Mouse (Mus musculus): ENCODE results near the gene Gnmt. TPM values are rescaled to one million over a fixed set of nuclear protein-coding genes. Genes with fewer than 3 reads are reported as not detected.
A peak's percentile ranks its signal among the peaks of the same experiment; 100 is the strongest.

Gnmt gene
- polyA plus RNA-seq, 2 experiments, result 18.3 to 31.2 TPM

DNA sequence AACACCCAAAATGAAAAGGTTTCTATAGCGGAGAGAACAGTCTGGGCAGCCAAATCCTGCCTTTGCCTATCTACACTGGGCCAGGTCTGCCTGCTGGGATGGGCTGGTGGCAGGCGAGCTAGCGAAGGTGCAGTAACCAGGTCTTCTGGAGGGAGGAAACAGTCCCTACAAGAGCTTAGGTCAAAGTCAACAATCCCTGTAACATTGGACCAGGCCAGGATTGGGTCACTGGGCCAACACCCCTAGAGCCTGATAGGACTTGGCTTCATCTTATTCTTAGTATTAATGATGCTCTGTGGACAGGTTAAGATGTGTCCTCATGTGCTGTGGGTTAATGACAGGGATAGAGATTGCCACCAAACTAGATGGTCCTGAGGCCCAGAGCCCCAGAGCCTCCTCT is 5.1 kb upstream of the Gnmt start:
- H3K9me3 ChIP-seq (ENCODE audit: control insufficient read depth, low read length), result no peaks in the 10 kb centered on the region
- H3K4me1 ChIP-seq (replicated peaks; ENCODE audit: control insufficient read depth in 2 of 2, insufficient read depth in 2 of 2, low read length in 1 of 2), result peaks cover 0 to 1% of the 10 kb centered on the region in 2 experiments; a peak in 2 of 4 replicates
- ATAC-seq (ENCODE audit: insufficient read depth) (no peak), DNase-seq (ENCODE audit: low read depth in 3 of 3, low spot score in 3 of 3) (no peak)
- TF ChIP-seq CTCF (IDR thresholded peaks at IDR 0.05; ENCODE audit: low read depth) (no peak), EP300 (IDR thresholded peaks at IDR 0.05; ENCODE audit: low read depth) (no peak)
- no peak overlapping the region for H3K27ac ChIP-seq
- H3K27me3 ChIP-seq (ENCODE audit: control insufficient read depth, insufficient read depth, low read length), result no peaks in the 10 kb centered on the region; the same call in 1 of the 2 replicates
- 70% methylated on average over 3 of the region's 3 CpGs for WGBS (ENCODE audit: insufficient replicate concordance)
- H3K9ac ChIP-seq (replicated peaks), result no peak overlapping the region
- H3K4me3 ChIP-seq (ENCODE audit: insufficient read depth in 1 of 2, low read depth in 2 of 2, low read length in 2 of 2), result no peak overlapping the region
- H3K4me2 ChIP-seq (ENCODE audit: low read depth), result no peak overlapping the region
- no peaks in the 10 kb centered on the region for H3K36me3 ChIP-seq (replicated peaks; ENCODE audit: control insufficient read depth, insufficient read depth, low read depth)

DNA sequence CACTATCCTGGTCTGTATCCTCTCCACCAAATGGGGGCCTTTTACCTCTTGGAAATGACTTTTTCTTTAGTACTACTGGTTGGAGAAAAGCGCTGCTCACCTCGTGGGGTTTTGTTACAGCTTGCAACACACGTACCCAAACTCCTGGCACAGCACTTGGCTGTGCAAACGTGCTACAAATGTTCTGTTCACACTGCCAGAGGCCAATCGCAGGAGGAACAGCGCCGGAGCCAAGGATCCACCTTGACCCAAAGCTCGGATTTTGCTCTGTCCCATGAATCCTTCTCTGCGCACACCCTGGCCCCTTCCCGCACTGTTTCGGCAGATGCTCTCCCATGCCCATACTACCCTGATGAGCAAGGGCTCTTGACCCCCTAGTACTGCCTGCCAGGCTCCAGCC is 472 bp downstream of the Gnmt start:
- Histone ChIP-seq H3K4me3 (ENCODE audit: insufficient read depth in 1 of 2, low read depth in 2 of 2, low read length in 2 of 2) (peak overlapping the region in 1 of 2 experiments; percentile 1; a peak in 2 of 4 replicates), H3K4me2 (ENCODE audit: low read depth) (peak overlapping the region; percentile 26), H3K4me1 (replicated peaks; ENCODE audit: control insufficient read depth in 2 of 2, insufficient read depth in 2 of 2, low read length in 1 of 2) (no peaks in the 10 kb centered on the region), H3K27ac (no peak overlapping the region), H3K9me3 (ENCODE audit: control insufficient read depth, low read length) (no peaks in the 10 kb centered on the region), H3K36me3 (replicated peaks; ENCODE audit: control insufficient read depth, insufficient read depth, low read depth) (peaks cover 2% of the 10 kb centered on the region; the same call in 1 of the 2 replicates), H3K27me3 (ENCODE audit: control insufficient read depth, insufficient read depth, low read length) (no peaks in the 10 kb centered on the region; the same call in 1 of the 2 replicates), H3K9ac (replicated peaks) (no peak overlapping the region)
- 53% methylated on average over 11 of the region's 11 CpGs for WGBS (ENCODE audit: insufficient replicate concordance)
- DNase-seq (ENCODE audit: low read depth in 3 of 3, low spot score in 3 of 3) (no peak), ATAC-seq (ENCODE audit: insufficient read depth) (no peak)
- TF ChIP-seq CTCF (IDR thresholded peaks at IDR 0.05; ENCODE audit: low read depth), result no peak
- TF ChIP-seq EP300 (IDR thresholded peaks at IDR 0.05; ENCODE audit: low read depth), result no peak

DNA sequence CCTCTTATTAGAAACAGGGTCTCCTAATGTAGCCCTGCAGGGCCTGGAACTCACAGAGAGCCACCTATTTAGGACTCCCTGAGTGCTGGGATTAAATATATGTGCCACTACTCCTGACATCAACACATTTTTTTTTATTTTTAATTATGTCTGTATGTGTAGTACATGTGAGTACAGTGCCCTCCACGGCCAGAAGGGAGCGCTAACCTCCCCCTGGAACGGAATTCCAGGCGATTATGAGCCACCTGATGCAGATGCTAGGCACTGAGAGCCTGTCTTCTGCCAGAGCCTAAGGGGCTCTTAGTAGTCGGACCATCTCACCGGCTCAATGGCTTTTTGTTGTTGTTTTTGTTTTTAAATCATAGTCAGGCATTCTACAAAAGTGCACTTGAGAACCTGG is 947 bp downstream of the Gnmt start:
- DNase-seq (ENCODE audit: low read depth in 3 of 3, low spot score in 3 of 3), result no peak
- H3K4me2 ChIP-seq (ENCODE audit: low read depth), result no peak overlapping the region

DNA sequence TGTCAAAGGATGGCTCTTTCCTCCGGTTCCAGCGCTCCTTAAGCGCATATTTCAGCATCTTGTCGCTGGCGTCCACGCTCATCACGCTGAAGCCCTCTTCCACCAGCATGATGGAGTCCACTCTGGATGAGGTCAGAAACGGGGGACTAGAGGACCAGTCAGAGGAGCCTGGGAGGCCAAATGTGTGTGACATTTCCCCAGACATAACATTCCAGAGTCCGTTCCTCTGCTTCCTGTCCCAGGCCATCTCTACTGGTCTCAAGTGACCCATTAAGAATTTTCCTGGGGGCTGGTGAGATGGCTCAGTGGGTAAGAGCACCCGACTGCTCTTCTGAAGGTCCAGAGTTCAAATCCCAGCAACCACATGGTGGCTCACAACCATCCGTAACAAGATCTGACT is 1.7 kb downstream of the Gnmt start:
- no peak for ATAC-seq (ENCODE audit: insufficient read depth)
- TF ChIP-seq CTCF (IDR thresholded peaks at IDR 0.05; ENCODE audit: low read depth) (no peak), EP300 (IDR thresholded peaks at IDR 0.05; ENCODE audit: low read depth) (no peak)
- 80% methylated on average over 11 of the region's 11 CpGs for WGBS (ENCODE audit: insufficient replicate concordance)
- Histone ChIP-seq H3K36me3 (replicated peaks; ENCODE audit: control insufficient read depth, insufficient read depth, low read depth) (peaks cover 2% of the 10 kb centered on the region; the same call in 1 of the 2 replicates), H3K9ac (replicated peaks) (no peak overlapping the region), H3K4me3 (ENCODE audit: insufficient read depth in 1 of 2, low read depth in 2 of 2, low read length in 2 of 2) (no peak overlapping the region), H3K27ac (no peak overlapping the region), H3K27me3 (ENCODE audit: control insufficient read depth, insufficient read depth, low read length) (no peaks in the 10 kb centered on the region; the same call in 1 of the 2 replicates), H3K4me2 (ENCODE audit: low read depth) (no peak overlapping the region), H3K9me3 (ENCODE audit: control insufficient read depth, low read length) (no peaks in the 10 kb centered on the region), H3K4me1 (replicated peaks; ENCODE audit: control insufficient read depth in 2 of 2, insufficient read depth in 2 of 2, low read length in 1 of 2) (no peaks in the 10 kb centered on the region)
- DNase-seq (ENCODE audit: low read depth in 3 of 3, low spot score in 3 of 3), result no peak

More for the DNA sequence above, 947 bp downstream of the Gnmt start:
- TF ChIP-seq EP300 (IDR thresholded peaks at IDR 0.05; ENCODE audit: low read depth) (no peak), CTCF (IDR thresholded peaks at IDR 0.05; ENCODE audit: low read depth) (peak; percentile 62)
- WGBS (ENCODE audit: insufficient replicate concordance), result 38% methylated on average over 6 of the region's 6 CpGs
- H3K36me3 ChIP-seq (replicated peaks; ENCODE audit: control insufficient read depth, insufficient read depth, low read depth), result peaks cover 2% of the 10 kb centered on the region; the same call in 1 of the 2 replicates
- H3K27me3 ChIP-seq (ENCODE audit: control insufficient read depth, insufficient read depth, low read length), result no peaks in the 10 kb centered on the region; the same call in 1 of the 2 replicates
- no peaks in the 10 kb centered on the region for H3K9me3 ChIP-seq (ENCODE audit: control insufficient read depth, low read length)
- H3K4me1 ChIP-seq (replicated peaks; ENCODE audit: control insufficient read depth in 2 of 2, insufficient read depth in 2 of 2, low read length in 1 of 2), result no peaks in the 10 kb centered on the region
- H3K4me3 ChIP-seq (ENCODE audit: insufficient read depth in 1 of 2, low read depth in 2 of 2, low read length in 2 of 2), result no peak overlapping the region
- no peak for ATAC-seq (ENCODE audit: insufficient read depth)
- no peak overlapping the region for H3K27ac ChIP-seq
- no peak overlapping the region for H3K9ac ChIP-seq (replicated peaks)

DNA sequence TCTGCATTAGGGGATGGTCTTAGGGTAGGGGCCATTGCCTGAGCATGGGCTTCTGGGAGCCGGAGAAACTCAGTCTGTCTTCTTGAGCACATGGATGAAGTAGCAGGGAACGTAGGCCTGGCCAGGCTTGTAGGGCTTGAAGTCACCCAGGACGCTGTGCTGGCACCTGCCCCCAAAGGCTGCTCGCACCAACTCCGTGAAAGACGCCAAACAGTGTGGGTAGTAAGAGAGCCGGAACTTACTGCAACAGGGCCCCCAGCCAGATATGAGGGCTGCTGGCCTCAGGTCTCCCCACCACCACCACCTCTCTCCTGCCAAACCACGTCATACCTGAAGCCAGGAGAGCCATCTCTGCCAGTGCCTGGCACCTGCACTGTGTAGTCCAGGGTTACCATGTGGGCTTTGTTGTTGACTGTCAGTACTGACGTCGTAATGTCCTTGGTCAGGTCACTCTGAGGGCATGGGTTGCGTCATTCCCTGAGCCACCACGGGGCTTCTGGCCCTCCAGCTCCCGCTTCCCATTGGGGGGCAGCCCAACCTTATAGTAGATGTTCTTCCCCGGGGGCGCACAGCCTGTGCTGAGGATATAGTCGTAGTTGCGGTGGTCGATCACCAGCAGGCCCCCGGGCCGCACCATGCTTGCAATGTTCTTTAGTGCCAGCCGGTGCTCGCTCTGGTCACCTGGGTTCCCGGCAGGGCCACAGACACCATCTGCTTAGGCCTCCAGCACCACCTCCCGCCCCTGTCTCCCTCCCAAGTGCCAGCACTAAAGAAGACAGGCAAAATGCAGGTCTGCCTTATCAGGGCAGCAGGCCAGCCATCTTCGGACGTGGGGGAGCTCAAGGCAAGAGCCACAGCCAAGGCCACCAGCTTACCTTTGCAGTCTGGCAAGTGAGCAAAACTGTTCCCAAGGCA is 3.0 kb downstream of the Gnmt start:
- H3K4me3 ChIP-seq (ENCODE audit: insufficient read depth in 1 of 2, low read depth in 2 of 2, low read length in 2 of 2), result no peak overlapping the region
- H3K9me3 ChIP-seq (ENCODE audit: control insufficient read depth, low read length), result no peaks in the 10 kb centered on the region
- WGBS (ENCODE audit: insufficient replicate concordance), result 76% methylated on average over 26 of the region's 26 CpGs
- TF ChIP-seq EP300 (IDR thresholded peaks at IDR 0.05; ENCODE audit: low read depth) (no peak), CTCF (IDR thresholded peaks at IDR 0.05; ENCODE audit: low read depth) (no peak)
- no peak overlapping the region for H3K9ac ChIP-seq (replicated peaks)
- H3K27me3 ChIP-seq (ENCODE audit: control insufficient read depth, insufficient read depth, low read length), result no peaks in the 10 kb centered on the region; the same call in 1 of the 2 replicates
- ATAC-seq (ENCODE audit: insufficient read depth) (no peak), DNase-seq (ENCODE audit: low read depth in 3 of 3, low spot score in 3 of 3) (no peak)
- H3K4me2 ChIP-seq (ENCODE audit: low read depth), result no peak overlapping the region
- H3K27ac ChIP-seq, result no peak overlapping the region
- H3K4me1 ChIP-seq (replicated peaks; ENCODE audit: control insufficient read depth in 2 of 2, insufficient read depth in 2 of 2, low read length in 1 of 2), result no peaks in the 10 kb centered on the region
- H3K36me3 ChIP-seq (replicated peaks; ENCODE audit: control insufficient read depth, insufficient read depth, low read depth), result peaks cover 2% of the 10 kb centered on the region; the same call in 1 of the 2 replicates
